26 mouse cellular contexts compared by ENCODE assay signal in genomic region chr4:135664656-135665055, GRCm38 (mm10). TPM values are rescaled to one million over a fixed set of nuclear protein-coding genes. Genes with fewer than 3 reads are reported as not detected.
DNase-seq lines count a peak whose midpoint lies in the region; ATAC-seq and TF ChIP-seq lines count a peak whose summit lies in the region.
"Had no signal": no experiment of that assay in that cellular context is flagged by ENCODE, and none has a peak within 500 bp of the region (broad histone marks: within the 10 kb centered on the region; RNA-seq: fewer than 3 reads in every experiment).

No protein-coding gene starts in this region.

- H3K27ac ChIP-seq in liver, embryonic 14.5 days = no peak overlapping the region
- no peak overlapping the region for H3K27ac ChIP-seq in liver, postnatal 0 days (ENCODE audit: low read depth)
- H3K27ac ChIP-seq: embryonic facial prominence, embryonic 15.5 days; left cerebral cortex, adult 2 months; limb, embryonic 12.5 days; liver, embryonic 12.5 days had no signal

- no peak overlapping the region for H3K9ac ChIP-seq in liver, embryonic 14.5 days (replicated peaks)
- no peak overlapping the region for H3K9ac ChIP-seq in liver, postnatal 0 days (replicated peaks)
- H3K9ac ChIP-seq: embryonic facial prominence, embryonic 15.5 days; limb, embryonic 12.5 days; liver, embryonic 12.5 days; lung, embryonic 14.5 days had no signal

- 62% methylated on average over 6 of the region's 6 CpGs for WGBS in liver, embryonic 14.5 days (ENCODE audit: insufficient replicate concordance)
- WGBS in liver, postnatal 0 days (ENCODE audit: insufficient replicate concordance) = 60% methylated on average over 6 of the region's 6 CpGs

- no peaks in the 10 kb centered on the region for H3K9me3 ChIP-seq in liver, embryonic 14.5 days (ENCODE audit: control insufficient read depth, low read length)
- H3K9me3 ChIP-seq in liver, postnatal 0 days (ENCODE audit: low read length) = no peaks in the 10 kb centered on the region
- H3K9me3 ChIP-seq in E14TG2a.4 (ENCODE audit: low read length) = no peaks in the 10 kb centered on the region
- H3K9me3 ChIP-seq: embryonic facial prominence, embryonic 15.5 days; limb, embryonic 12.5 days; liver, embryonic 12.5 days had no signal

- H3K27me3 ChIP-seq in liver, embryonic 14.5 days (ENCODE audit: control insufficient read depth, insufficient read depth, low read length) = no peaks in the 10 kb centered on the region
- H3K27me3 ChIP-seq in liver, postnatal 0 days (ENCODE audit: insufficient read depth, low read length) = no peaks in the 10 kb centered on the region
- H3K27me3 ChIP-seq in E14TG2a.4 (ENCODE audit: insufficient read depth, low read length) = peaks cover 9% of the 10 kb centered on the region
- H3K27me3 ChIP-seq: embryonic facial prominence, embryonic 15.5 days had no signal

- no peak overlapping the region for H3K4me3 ChIP-seq in liver, embryonic 14.5 days (ENCODE audit: insufficient read depth in 1 of 2, low read depth in 2 of 2, low read length in 2 of 2)
- no peak overlapping the region for H3K4me3 ChIP-seq in liver, postnatal 0 days (ENCODE audit: low read depth, low read length)
- H3K4me3 ChIP-seq in E14TG2a.4 (replicated peaks; ENCODE audit: low read length) = peak overlapping the region; percentile 37; the same call in 1 of the 2 replicates
- H3K4me3 ChIP-seq: embryonic facial prominence, embryonic 15.5 days; left cerebral cortex, adult 2 months; limb, embryonic 12.5 days; liver, embryonic 12.5 days; myocyte had no signal

- H3K4me1 ChIP-seq in liver, embryonic 14.5 days (replicated peaks; ENCODE audit: control insufficient read depth in 2 of 2, insufficient read depth in 2 of 2, low read length in 1 of 2) = no peaks in the 10 kb centered on the region; a peak in 1 of 4 replicates
- H3K4me1 ChIP-seq in liver, postnatal 0 days (ENCODE audit: insufficient read depth) = no peaks in the 10 kb centered on the region; the same call in 1 of the 2 replicates
- H3K4me1 ChIP-seq in E14TG2a.4 (replicated peaks; ENCODE audit: low read depth, low read length) = peaks cover 36% of the 10 kb centered on the region

- 0 out of 2 replicates have a peak, but pooled peaks have one; percentile 28 for ATAC-seq in liver, embryonic 14.5 days (ENCODE audit: insufficient read depth)
- ATAC-seq in liver, postnatal 0 days = no peak
- ATAC-seq in megakaryocyte progenitor cell, adult 5-6 weeks (replicated peaks; ENCODE audit: poor library complexity) = no peak
- ATAC-seq: activated CD4-positive, CD25-positive, alpha-beta regulatory T cell, adult 4 months; forebrain, embryonic 14.5 days; intestine, postnatal 0 days; liver, embryonic 12.5 days; midbrain, embryonic 16.5 days had no signal

- no peaks in the 10 kb centered on the region for H3K36me3 ChIP-seq in liver, embryonic 14.5 days (replicated peaks; ENCODE audit: control insufficient read depth, insufficient read depth, low read depth)
- H3K36me3 ChIP-seq in liver, postnatal 0 days (replicated peaks; ENCODE audit: insufficient read depth, low read length) = no peaks in the 10 kb centered on the region
- no peaks in the 10 kb centered on the region for H3K36me3 ChIP-seq in E14TG2a.4 (ENCODE audit: insufficient read depth, low read length)
- H3K36me3 ChIP-seq: embryonic facial prominence, embryonic 15.5 days; limb, embryonic 12.5 days; liver, embryonic 12.5 days had no signal

- H3K4me2 ChIP-seq in liver, embryonic 14.5 days (ENCODE audit: low read depth) = no peak overlapping the region
- H3K4me2 ChIP-seq in liver, postnatal 0 days (ENCODE audit: low read depth, low read length) = no peak overlapping the region
- H3K4me2 ChIP-seq: embryonic facial prominence, embryonic 15.5 days; heart, embryonic 11.5 days; limb, embryonic 12.5 days; liver, embryonic 12.5 days; lung, embryonic 14.5 days had no signal

- TF ChIP-seq EP300 in liver, embryonic 14.5 days (IDR thresholded peaks at IDR 0.05; ENCODE audit: low read depth) = no peak
- no peak for TF ChIP-seq EP300 in liver, postnatal 0 days (IDR thresholded peaks at IDR 0.05; ENCODE audit: low read depth)

- TF ChIP-seq CTCF in liver, embryonic 14.5 days (IDR thresholded peaks at IDR 0.05; ENCODE audit: low read depth) = no peak
- TF ChIP-seq CTCF in liver, postnatal 0 days (IDR thresholded peaks at IDR 0.05; ENCODE audit: low read depth) = no peak
- TF ChIP-seq CTCF in E14TG2a.4 (conservative IDR thresholded peaks at IDR 0.05; ENCODE audit: low read length) = no peak

- no peak for DNase-seq in liver, embryonic 14.5 days (ENCODE audit: low read depth in 3 of 3, low spot score in 3 of 3)
- DNase-seq in liver, postnatal 0 days = no peak
- DNase-seq in thymus, adult 18-20 months = peak; percentile 53 to 76
- DNase-seq in thymus, postnatal 36 days = peak; percentile 48 to 80
- DNase-seq in layer of hippocampus, adult 8-10 months (ENCODE audit: low spot score in 2 of 2) = no peak
- no peak for DNase-seq in kidney, postnatal 4 days
- DNase-seq: adrenal gland, adult 8-10 months; cerebellum, adult 2 months; kidney, postnatal 36 days; layer of hippocampus, adult 9-11 months; lung, embryonic 14.5 days; lung, postnatal 36 days had no signal

RNA-seq across cellular contexts. Expression of gene Ifnlr1, which starts 21.4 kb away (rescaled TPM):
- 0.10 and 0.13 TPM in 2 replicates for polyA plus RNA-seq in liver, embryonic 14.5 days (2012; rRNA removed)
- polyA plus RNA-seq in liver, embryonic 14.5 days (2014; fragmentation: Nextera tagmentation; extraction: Ambion mirVana) = 0.06 and 0.09 TPM in 2 replicates
- 0.22 and 0.30 TPM in 2 replicates for polyA plus RNA-seq in liver, postnatal 0 days (2015; fragmentation: Nextera tagmentation; extraction: Ambion mirVana)
- total RNA-seq in layer of hippocampus, adult 8-10 months (2022) = under 1 TPM; 0.16 to 0.52 (median 0.17) TPM
- 0.68 and 1.6 TPM in 2 replicates for total RNA-seq in megakaryocyte progenitor cell, adult 5-6 weeks (2015)
- 0.30 and 0.46 TPM in 2 replicates for total RNA-seq in megakaryocyte progenitor cell, adult 5-6 weeks (2017)
- total RNA-seq: MEL had no signal
- polyA plus RNA-seq: C2C12, myocyte had no signal

Comparison
In these comparisons a context has a peak if more than half of its experiments do, and no peak if none do; other contexts are left out.
1. DNase-seq: peak in thymus, adult 18-20 months (2 of 2) and thymus, postnatal 36 days (2 of 2); none in liver, embryonic 14.5 days (0 of 3), liver, postnatal 0 days (single experiment), layer of hippocampus, adult 8-10 months (0 of 2) and kidney, postnatal 4 days (0 of 2).